Mouse (Mus musculus) heart, embryonic 10.5 days (tissue): ENCODE measurements around the gene Tuba8. TPM values are rescaled to one million over a fixed set of nuclear protein-coding genes. Genes with fewer than 3 reads are reported as not detected.

Experiments used
- DNase-seq: peaks from one replicate; pipeline ENCODE4 v3.0.0-alpha.2; 2017; ENCODE audit warnings: low spot score
- H3K27ac ChIP-seq: fragments of 300-500 bp; sonication (generic); 2 replicates; pipeline ENCODE4 v1.5.1; 2016; ENCODE audit warnings: mild to moderate bottlenecking
- H3K27me3 ChIP-seq: fragments of 300-500 bp; sonication (generic); 2 replicates; pipeline ENCODE4 v1.6.1; 2016; ENCODE audit warnings: mild to moderate bottlenecking; ENCODE audit not compliant: poor library complexity, insufficient read depth, severe bottlenecking
- H3K36me3 ChIP-seq: fragments of 300-500 bp; sonication (generic); 2 replicates; pipeline ENCODE4 v1.6.1; 2016; ENCODE audit warnings: mild to moderate bottlenecking, moderate library complexity
- H3K4me1 ChIP-seq: fragments of 300-500 bp; sonication (generic); 2 replicates; pipeline ENCODE4 v1.6.1; 2016; ENCODE audit warnings: mild to moderate bottlenecking
- H3K4me3 ChIP-seq: fragments of 300-500 bp; sonication (generic); 2 replicates; pipeline ENCODE4 v1.5.1; 2016; ENCODE audit warnings: mild to moderate bottlenecking, moderate library complexity
- H3K9me3 ChIP-seq: fragments of 300-500 bp; sonication (generic); 2 replicates; pipeline ENCODE4 v1.6.1; 2016; ENCODE audit warnings: mild to moderate bottlenecking, moderate library complexity
- WGBS: fragments of 180-500 bp; shearing (Covaris S2); methylation state at CpG from one replicate; pipeline ENCODE4 v1.1.7; 2016; 5-methylcytosine and 5-hydroxymethylcytosine counted together
- polyA plus RNA-seq: library from polyadenylated mRNA; unstranded; fragments of >200 nt; fragmentation: Nextera tagmentation; extraction: Ambion mirVana; gene quantifications from 2 replicates; pipeline ENCODE4 v1.2.1, GENCODE M21; 2016

Gene Tuba8
- polyA plus RNA-seq: 0.95 and 2.3 TPM in 2 replicates

DNA sequence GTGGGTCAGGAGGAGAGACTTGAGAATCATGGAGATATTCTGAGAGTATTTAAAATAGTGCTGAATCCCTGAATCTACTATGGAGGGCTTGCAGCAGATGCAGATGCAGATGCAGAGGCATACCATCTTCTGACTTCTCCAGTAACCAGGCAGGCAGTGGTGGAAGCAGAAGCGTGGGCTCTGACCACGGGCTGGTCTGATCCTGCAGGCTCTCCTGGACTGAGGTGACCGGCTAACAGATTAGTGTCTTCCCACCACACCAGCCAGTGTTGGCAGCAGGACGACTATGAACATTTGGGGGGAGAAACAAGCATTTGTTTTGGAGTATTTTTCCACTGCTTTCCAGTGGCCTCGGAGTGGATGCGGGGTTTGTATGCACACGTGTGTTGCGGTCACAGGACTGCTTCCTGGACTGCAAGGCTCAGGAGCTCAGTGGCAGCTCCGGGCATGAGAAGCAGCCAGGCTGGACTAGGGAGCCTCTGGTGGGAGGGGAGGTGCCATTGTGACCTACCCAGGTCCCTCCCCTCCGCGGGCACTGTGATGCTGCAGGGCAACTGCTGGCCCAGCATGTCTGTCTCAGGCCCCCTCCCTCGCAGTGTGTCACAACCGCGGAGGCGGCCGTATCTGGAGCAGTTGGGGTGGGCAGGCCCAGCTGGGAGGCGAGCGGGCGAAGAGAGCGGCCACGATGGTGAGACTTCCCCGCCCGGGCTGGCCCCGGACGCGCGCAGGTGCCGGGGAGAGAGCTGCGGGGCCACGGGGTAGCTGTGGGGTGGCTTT is at the start of gene Tuba8:
Gene Tuba8 (plus strand): TSS at position 548 of the 777 bp plus-strand sequence.
- Histone ChIP-seq H3K27ac (no peak within 1 kb of the TSS), H3K36me3 (no peaks in the 10 kb centered on the region), H3K4me3 (peak within 1 kb of the TSS; percentile 58), H3K9me3 (no peaks in the 10 kb centered on the region), H3K4me1 (peaks cover 26% of the 10 kb centered on the region), H3K27me3 (peaks cover 42% of the 10 kb centered on the region)
- 6% methylated on average over 30 of the region's 30 CpGs for WGBS
- no peak for DNase-seq

DNA sequence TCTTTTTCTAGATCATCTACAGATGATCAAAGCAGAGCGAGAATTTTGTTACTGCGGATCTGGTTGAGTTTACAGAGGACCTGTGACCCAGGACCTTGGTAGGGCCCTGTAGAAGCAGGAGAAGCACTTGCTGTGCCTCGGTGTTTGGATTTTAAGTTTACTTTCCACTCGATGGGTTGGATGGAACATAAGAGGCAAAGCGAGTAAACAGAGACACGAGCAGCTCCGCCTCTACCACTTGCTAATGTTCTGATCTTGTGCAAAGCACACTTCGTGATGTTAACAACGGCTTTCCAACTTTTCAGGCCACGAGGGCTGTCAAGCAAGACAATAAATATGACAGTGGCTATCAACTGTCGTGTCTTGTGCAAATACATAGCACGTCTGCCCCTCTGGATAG is 47.9 kb upstream of the Tuba8 start:
- DNase-seq: no peak
- H3K27ac ChIP-seq: no peak overlapping the region
- H3K9me3 ChIP-seq: no peaks in the 10 kb centered on the region
- no peaks in the 10 kb centered on the region for H3K27me3 ChIP-seq
- H3K36me3 ChIP-seq: no peaks in the 10 kb centered on the region
- no peak overlapping the region for H3K4me3 ChIP-seq
- H3K4me1 ChIP-seq: peaks cover 28% of the 10 kb centered on the region; the same call in 1 of the 2 replicates
- 84% methylated on average over 12 of the region's 12 CpGs for WGBS

DNA sequence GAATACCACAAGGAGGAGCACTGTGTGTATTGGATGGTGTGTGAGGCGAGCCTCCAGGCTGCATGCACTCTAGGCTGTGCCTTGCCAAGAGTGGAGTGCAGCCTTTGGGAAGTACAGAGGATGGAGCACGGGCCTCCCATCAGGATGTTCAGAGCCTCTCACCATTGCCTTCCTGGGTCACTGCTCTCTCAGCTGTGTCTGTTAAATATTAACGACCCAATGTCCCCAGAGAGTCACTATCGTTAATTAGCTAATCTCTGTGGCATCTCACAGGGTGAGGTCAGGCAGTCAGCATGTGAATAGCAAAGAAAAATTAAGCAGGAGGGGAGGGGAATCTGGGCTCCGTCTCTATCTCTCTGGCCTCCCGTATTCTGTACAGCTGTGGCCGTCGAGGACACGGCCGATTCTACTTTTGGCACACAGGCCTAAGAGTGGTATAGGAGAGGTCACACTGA is 44.4 kb upstream of the Tuba8 start:
- Histone ChIP-seq H3K4me1 (peaks cover 15% of the 10 kb centered on the region; the same call in 1 of the 2 replicates), H3K9me3 (no peaks in the 10 kb centered on the region), H3K27ac (peak overlapping the region; percentile 13; the same call in 1 of the 2 replicates), H3K4me3 (no peak overlapping the region), H3K36me3 (no peaks in the 10 kb centered on the region), H3K27me3 (no peaks in the 10 kb centered on the region)
- WGBS: 47% methylated on average over 10 of the region's 10 CpGs
- no peak for DNase-seq

DNA sequence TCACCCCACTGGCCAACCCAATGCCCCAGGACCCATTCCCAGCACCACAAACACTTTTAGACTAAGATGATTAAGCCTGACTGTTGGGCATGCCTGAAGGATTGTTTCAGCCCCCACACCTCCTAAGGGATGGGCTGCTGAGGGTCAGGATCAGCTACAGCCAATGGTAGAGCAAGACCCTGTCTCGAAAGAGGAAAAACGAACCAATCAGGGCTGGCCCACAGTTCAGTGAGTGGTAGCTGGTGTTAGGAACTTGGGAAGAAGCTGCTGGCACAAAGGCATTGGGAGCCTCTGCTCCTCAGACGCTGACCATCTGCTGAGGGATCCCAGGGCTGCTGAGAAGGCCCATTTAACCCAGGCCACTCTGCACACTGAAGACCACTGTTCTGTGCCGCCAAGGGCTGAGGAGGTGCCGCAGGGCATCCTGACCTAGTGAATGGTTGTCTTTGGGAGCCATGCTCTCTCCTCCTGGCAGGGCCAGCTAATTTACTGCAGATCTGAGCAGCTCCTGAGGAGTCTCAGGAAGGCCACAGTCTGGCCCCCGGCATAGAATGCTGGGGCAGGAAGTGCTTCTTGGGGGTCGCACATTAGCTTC is 43.0 kb upstream of the Tuba8 start:
- 66% methylated on average over 7 of the region's 7 CpGs for WGBS
- no peak for DNase-seq

DNA sequence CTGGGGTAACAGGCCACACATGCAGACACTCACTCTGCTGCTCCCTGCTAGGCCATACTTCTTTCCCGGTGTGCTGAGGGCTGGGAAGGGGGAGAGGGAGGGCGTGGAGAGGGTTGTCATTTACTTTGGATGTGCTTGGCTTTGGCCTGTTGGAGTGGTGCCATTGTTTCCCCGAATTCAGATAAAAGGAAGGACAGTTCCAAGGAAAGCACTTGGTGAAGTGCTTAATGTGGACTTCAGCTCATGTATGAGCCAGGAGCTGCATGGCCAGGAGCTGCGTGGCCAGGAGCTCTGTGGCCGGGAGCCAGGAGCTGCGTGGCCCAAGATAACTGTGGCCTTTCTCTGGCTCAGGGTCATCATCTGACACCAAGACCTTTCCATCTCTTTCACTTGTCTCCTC is 39.4 kb upstream of the Tuba8 start:
- Histone ChIP-seq H3K36me3 (no peaks in the 10 kb centered on the region), H3K4me3 (no peak overlapping the region), H3K4me1 (peaks cover 26% of the 10 kb centered on the region), H3K27ac (no peak overlapping the region), H3K27me3 (no peaks in the 10 kb centered on the region), H3K9me3 (no peaks in the 10 kb centered on the region)
- DNase-seq: no peak
- WGBS: 73% methylated on average over 6 of the region's 6 CpGs

More for the DNA sequence above, 43.0 kb upstream of the Tuba8 start:
- Histone ChIP-seq H3K27me3 (no peaks in the 10 kb centered on the region), H3K9me3 (no peaks in the 10 kb centered on the region), H3K36me3 (no peaks in the 10 kb centered on the region), H3K4me1 (peaks cover 11% of the 10 kb centered on the region; the same call in 1 of the 2 replicates), H3K4me3 (no peak overlapping the region), H3K27ac (no peak overlapping the region)

DNA sequence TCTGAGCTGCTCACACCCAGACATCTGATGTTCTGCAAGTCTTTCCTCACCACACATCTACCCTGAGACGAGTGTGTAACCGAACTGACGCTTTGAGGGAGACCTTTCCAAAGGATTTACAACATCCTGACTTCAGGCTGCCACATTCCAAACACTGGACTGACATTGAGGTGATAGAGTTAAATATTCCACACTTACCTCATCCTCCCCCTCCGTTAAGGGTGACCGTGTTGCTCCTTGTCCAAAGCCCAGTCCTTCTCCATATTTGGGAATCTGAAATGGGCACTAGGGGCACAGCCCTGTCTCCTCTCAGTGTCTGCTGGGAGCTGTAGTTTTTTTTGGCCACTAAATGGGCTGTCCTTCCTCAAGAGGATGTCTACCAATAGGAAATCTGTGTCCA is 37.0 kb upstream of the Tuba8 start:
- DNase-seq: no peak
- WGBS: 35% methylated on average over 5 of the region's 5 CpGs
- no peaks in the 10 kb centered on the region for H3K27me3 ChIP-seq
- peak overlapping the region; percentile 42 for H3K4me3 ChIP-seq
- H3K36me3 ChIP-seq: no peaks in the 10 kb centered on the region
- H3K4me1 ChIP-seq: peaks cover 30% of the 10 kb centered on the region
- peak overlapping the region; percentile 83 for H3K27ac ChIP-seq
- H3K9me3 ChIP-seq: no peaks in the 10 kb centered on the region

DNA sequence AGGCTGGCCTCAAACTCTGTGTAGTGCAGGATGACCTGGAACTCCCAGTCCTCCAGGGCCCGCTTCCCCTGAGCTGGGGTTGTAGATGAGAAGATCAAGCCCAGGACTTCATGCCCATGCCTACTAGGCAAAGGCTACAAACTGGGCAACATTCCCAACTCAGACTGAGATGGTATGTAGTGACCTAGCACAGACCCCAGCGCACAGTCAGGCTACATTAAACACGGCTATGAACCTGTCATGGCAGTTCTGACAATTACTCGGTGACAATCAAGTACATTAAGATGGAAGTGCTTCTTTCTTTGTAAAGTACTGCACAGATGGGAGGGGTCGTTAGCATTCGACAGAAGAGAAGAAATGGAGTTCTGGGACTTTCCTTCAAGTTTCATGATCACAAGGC is 35.7 kb upstream of the Tuba8 start:
- peaks cover 30% of the 10 kb centered on the region for H3K4me1 ChIP-seq
- 0 out of 2 replicates have a peak overlapping the region, but pooled peaks have one; percentile 4 for H3K27ac ChIP-seq
- H3K27me3 ChIP-seq: no peaks in the 10 kb centered on the region
- 88% methylated on average over 6 of the region's 6 CpGs for WGBS
- no peaks in the 10 kb centered on the region for H3K9me3 ChIP-seq
- DNase-seq: no peak
- H3K4me3 ChIP-seq: no peak overlapping the region
- no peaks in the 10 kb centered on the region for H3K36me3 ChIP-seq

DNA sequence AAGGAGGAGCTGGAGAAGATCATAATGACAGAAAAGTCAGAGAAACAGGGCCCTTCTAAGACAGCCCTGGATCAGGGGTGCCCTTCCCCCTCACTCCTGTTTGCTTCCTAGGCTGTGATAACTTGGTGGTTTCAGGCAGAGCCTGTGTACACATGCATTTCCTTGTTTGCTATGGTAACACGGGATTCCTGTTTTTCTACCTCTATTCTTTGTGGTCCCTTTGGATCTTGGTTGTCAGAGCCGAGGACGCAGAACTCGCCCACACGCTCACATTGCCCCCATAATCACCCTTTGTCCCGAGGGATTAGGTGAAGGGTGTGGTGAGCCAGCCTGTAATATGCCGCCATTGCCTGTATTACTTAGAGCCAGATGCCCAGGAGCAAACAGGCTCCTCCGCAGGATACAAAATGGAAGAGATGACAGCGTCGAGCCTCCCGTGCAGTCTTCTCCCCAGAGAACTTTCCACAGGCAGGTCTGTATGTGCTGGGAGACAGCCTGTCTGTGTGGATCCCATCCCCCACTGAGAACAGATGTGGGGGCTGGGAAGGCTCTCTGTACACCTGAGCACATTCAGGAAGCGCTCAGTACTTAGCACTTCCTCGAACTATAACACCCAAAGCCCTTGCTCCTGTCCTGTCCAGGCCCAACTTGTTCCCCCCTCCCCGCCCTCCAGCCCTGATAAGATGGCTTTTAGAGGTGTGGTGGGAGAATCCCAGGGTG is 34.3 kb upstream of the Tuba8 start:
- 44% methylated on average over 14 of the region's 14 CpGs for WGBS
- H3K36me3 ChIP-seq: no peaks in the 10 kb centered on the region
- no peak overlapping the region for H3K4me3 ChIP-seq
- H3K27ac ChIP-seq: peak overlapping the region; percentile 75
- H3K4me1 ChIP-seq: peaks cover 30% of the 10 kb centered on the region
- H3K27me3 ChIP-seq: no peaks in the 10 kb centered on the region
- no peak for DNase-seq
- H3K9me3 ChIP-seq: no peaks in the 10 kb centered on the region

DNA sequence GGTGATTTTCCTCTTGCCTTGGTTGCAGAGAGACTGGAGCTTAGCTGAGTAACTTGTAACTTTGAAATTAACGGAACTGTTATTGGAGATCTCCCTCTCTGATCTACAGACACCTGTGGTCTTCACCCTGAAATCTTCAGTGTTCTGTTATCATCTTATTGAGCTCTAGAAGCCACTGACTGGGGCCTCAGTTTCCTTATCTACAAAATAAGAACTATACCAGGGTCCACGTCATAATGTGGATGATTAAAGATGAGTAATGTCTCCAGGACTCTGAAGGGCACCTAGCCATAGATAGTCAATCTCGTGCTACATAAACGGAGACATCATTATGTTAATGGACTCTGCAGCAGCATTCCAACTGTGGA is 33.8 kb upstream of the Tuba8 start:
- Histone ChIP-seq H3K4me3 (no peak overlapping the region), H3K4me1 (peaks cover 30% of the 10 kb centered on the region), H3K27me3 (no peaks in the 10 kb centered on the region), H3K36me3 (no peaks in the 10 kb centered on the region), H3K9me3 (no peaks in the 10 kb centered on the region), H3K27ac (peak overlapping the region; percentile 75)
- WGBS: 66% methylated on average over 4 of the region's 4 CpGs
- no peak for DNase-seq

DNA sequence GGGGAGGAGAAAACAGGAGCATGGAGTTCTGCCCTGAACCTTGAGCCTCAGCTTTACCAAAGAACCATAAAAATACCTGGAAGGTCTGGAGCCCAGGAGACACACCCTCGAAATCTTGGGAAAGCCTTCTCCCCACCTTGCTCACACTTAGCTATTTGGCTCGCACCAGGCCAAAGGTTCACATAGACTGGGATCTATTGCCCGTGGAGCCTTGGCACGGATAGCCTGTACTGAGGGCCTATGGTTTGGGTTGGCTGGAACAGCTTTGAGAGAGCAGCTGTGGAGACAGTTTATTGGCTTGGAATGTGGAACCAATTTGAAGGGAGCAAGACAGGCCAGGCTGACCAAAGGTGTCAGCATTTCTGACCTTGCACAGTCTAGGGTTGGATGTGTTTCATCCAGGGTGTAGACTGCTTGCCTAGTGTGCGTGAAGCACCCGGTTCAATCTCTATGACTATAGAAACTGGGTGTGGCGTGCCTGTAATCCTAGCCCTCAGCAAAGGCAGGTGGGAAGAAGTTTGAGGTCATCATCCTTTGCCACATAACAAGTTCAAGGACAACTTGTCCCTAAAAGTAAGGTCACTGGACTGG is 33.3 kb upstream of the Tuba8 start:
- no peaks in the 10 kb centered on the region for H3K36me3 ChIP-seq
- H3K27me3 ChIP-seq: no peaks in the 10 kb centered on the region
- H3K9me3 ChIP-seq: no peaks in the 10 kb centered on the region
- 87% methylated on average over 7 of the region's 7 CpGs for WGBS
- no peak overlapping the region for H3K27ac ChIP-seq
- DNase-seq: no peak
- no peak overlapping the region for H3K4me3 ChIP-seq
- peaks cover 30% of the 10 kb centered on the region for H3K4me1 ChIP-seq

DNA sequence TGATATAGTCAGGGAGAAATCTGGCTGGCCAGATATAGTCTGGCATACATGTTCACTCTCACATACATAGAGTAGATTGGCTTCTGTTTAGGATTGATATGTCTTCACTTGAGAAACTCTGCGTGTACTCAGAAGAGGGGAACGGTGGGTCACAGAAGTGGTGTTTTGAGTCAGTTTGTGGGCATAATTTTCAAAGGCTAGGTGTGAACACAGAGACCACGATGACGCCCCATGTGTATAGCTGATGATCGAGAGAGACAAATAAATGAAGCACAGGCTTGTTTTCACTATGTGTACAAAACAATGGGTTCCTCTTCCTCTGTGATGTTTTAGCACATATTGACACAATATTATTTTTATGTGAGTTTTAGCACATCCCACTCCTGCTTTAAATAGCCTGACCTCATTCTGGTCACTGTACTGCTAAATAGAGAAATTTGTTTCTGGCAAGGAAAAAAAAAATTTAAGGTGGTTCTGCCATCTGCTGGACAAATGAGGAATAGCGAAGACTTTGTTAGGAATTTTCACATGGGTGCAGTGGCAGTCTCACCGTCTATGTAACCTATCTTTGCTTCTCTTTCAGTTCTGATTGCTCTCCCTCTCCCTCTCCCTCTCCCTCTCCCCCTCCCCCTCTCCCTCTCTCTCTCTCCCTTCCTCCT is 31.7 kb upstream of the Tuba8 start:
- 56% methylated on average over 7 of the region's 7 CpGs for WGBS
- DNase-seq: no peak
- Histone ChIP-seq H3K4me3 (no peak overlapping the region), H3K27me3 (no peaks in the 10 kb centered on the region), H3K36me3 (no peaks in the 10 kb centered on the region), H3K4me1 (peaks cover 20% of the 10 kb centered on the region), H3K27ac (no peak overlapping the region), H3K9me3 (no peaks in the 10 kb centered on the region)

DNA sequence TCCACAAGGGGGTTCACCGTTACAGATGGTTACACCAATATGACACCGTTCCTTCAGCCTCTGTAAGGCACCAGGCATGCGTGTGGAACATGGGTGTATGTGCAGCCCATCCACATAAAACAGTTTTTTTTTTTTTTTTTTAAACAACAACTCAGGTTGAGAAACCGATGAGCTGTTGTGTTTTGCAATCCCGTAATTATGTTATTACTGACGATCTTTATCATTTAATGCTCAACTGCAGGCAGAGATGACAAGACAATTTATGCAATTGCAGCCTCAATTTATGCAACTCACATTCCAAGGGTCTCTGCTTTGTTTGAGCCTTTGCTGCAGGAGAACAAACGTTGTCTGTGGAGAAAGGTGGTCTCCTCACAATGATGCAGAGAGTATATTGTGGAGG is 30.6 kb upstream of the Tuba8 start:
- no peaks in the 10 kb centered on the region for H3K36me3 ChIP-seq
- WGBS: 67% methylated on average over 7 of the region's 7 CpGs
- no peak overlapping the region for H3K4me3 ChIP-seq
- no peak overlapping the region for H3K27ac ChIP-seq
- peaks cover 29% of the 10 kb centered on the region for H3K4me1 ChIP-seq
- H3K9me3 ChIP-seq: no peaks in the 10 kb centered on the region
- DNase-seq: no peak
- H3K27me3 ChIP-seq: no peaks in the 10 kb centered on the region
